Mouse (Mus musculus) MEL (cell line): ENCODE measurements around the gene Adamtsl3.

Experiments
- CTCF ChIP-seq, 3 experiments: IDR thresholded peaks in 2 of 3; conservative IDR thresholded peaks in 1 of 3; 2 replicates each; pipeline ENCODE4 v1.5.1; 2011 to 2012; ENCODE audit warnings: low read length in 3 of 3, low read depth in 2 of 3, mild to moderate bottlenecking in 2 of 3, improper control_type of control experiment in 1 of 3, inconsistent platforms in 1 of 3, mixed read lengths in 1 of 3, moderate library complexity in 1 of 3; ENCODE audit not compliant: control insufficient read depth in 1 of 3, insufficient read depth in 1 of 3, poor library complexity in 1 of 3, severe bottlenecking in 1 of 3
- EP300 ChIP-seq, 2 experiments: IDR thresholded peaks; 2 replicates each; pipeline ENCODE4 v1.6.1; 2011; ENCODE audit warnings: improper control_type of control experiment in 2 of 2, low read length in 2 of 2, low read depth in 1 of 2, mild to moderate bottlenecking in 1 of 2
- GABPA ChIP-seq: IDR thresholded peaks from 2 replicates; pipeline ENCODE4 v1.6.1; 2012; ENCODE audit warnings: low read depth, mild to moderate bottlenecking, inconsistent platforms, low read length, improper control_type of control experiment, moderate library complexity
- JUND ChIP-seq: IDR thresholded peaks from 2 replicates; pipeline ENCODE4 v1.6.1; 2011; ENCODE audit warnings: low read depth, mild to moderate bottlenecking, improper control_type of control experiment, low read length
- MAFK ChIP-seq: IDR thresholded peaks from 2 replicates; pipeline ENCODE4 v1.6.1; 2011; ENCODE audit warnings: low read depth, mild to moderate bottlenecking, low read length, improper control_type of control experiment, borderline replicate concordance
- MAZ ChIP-seq: IDR thresholded peaks from 2 replicates; pipeline ENCODE4 v1.6.1; 2012; ENCODE audit warnings: low read depth, mild to moderate bottlenecking, inconsistent platforms, low read length, improper control_type of control experiment
- SIN3A ChIP-seq: IDR thresholded peaks from 2 replicates; pipeline ENCODE4 v1.6.1; 2012; ENCODE audit warnings: low read length, improper control_type of control experiment, inconsistent platforms
- USF2 ChIP-seq, 2 experiments: IDR thresholded peaks; 2 replicates each; pipeline ENCODE4 v1.6.1; 2011 to 2012; ENCODE audit warnings: improper control_type of control experiment in 2 of 2, low read length in 2 of 2, borderline replicate concordance in 1 of 2, inconsistent platforms in 1 of 2, low read depth in 1 of 2, mild to moderate bottlenecking in 1 of 2; ENCODE audit not compliant: insufficient read depth in 1 of 2
- ZC3H11A ChIP-seq: IDR thresholded peaks from 2 replicates; pipeline ENCODE4 v1.6.1; 2012; ENCODE audit warnings: low read depth, mild to moderate bottlenecking, inconsistent platforms, low read length, improper control_type of control experiment

DNA sequence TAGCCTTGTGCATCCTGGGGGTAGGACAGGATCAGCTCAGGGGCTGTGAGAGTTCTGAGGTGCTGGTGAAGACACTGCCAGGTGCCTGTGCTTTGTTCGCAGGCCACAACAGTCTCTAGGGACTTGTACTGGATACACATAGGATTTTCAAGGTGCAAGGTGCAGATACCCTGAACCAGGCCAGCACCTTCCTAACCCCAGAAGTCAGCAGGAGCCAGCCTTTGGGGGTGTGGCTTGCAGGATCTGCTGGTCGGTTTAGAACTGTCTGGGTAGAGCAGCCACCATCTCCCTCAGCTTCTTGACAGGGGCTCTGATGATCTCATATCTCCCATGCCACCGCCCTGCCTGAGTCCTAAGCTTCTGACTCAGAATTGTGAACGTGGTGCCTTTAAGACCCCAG is 5.7 kb upstream of the Adamtsl3 start:
- TF ChIP-seq CTCF (IDR thresholded peaks at IDR 0.05 in 2 of 3, conservative IDR thresholded peaks at IDR 0.05 in 1 of 3; ENCODE audit: control insufficient read depth in 1 of 3, insufficient read depth in 1 of 3, low read depth in 2 of 3, low read length in 3 of 3, poor library complexity in 1 of 3, severe bottlenecking in 1 of 3) (no peak), ZC3H11A (no peak), MAZ (no peak), JUND (no peak), MAFK (no peak), EP300 (IDR thresholded peaks at IDR 0.05; ENCODE audit: low read depth in 1 of 2, low read length in 2 of 2) (no peak), GABPA (no peak), SIN3A (no peak), USF2 (IDR thresholded peaks at IDR 0.05; ENCODE audit: borderline replicate concordance in 1 of 2, insufficient read depth in 1 of 2, low read depth in 1 of 2, low read length in 2 of 2) (no peak)
